Mouse (Mus musculus): Measurements from ENCODE around the gene Med18.

DNA sequence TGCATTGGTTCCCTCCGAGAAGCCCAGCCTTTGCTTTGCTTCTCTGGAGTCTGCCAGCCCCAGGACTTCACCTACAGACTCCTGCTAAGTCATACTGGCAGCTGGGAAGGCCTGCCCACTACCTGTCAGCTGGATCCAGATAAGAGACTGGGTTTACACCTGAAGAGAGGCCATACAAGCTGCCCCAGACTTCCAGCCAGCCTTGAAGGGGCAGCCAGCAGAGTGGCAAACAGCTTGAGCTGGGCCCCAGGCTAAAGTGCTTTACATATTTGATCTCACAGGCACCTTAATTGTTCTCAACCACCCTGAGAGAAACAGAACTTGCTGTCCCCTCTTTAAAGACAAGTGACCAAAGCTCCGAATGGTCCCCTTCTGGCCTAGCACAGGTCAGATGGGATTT lies 43.5 kb upstream of the Med18 start:
- TF ChIP-seq CTCF (IDR thresholded peaks at IDR 0.05; ENCODE audit: control insufficient read depth, insufficient read depth, insufficient replicate concordance, low read depth, low read length): no peak
- no peak for TF ChIP-seq POLR2A (IDR thresholded peaks at IDR 0.05; ENCODE audit: control insufficient read depth, low read depth, low read length)
